Mouse (Mus musculus) thymus, adult 2 months (tissue): ENCODE results near the gene Wdr13. TPM values are rescaled to one million over a fixed set of nuclear protein-coding genes. Genes with fewer than 3 reads are reported as not detected.

Experiments used
- DNase-seq: peaks from one replicate; pipeline ENCODE4 v3.0.0; 2021
- H3K27ac ChIP-seq: fragments of 200-500 bp; 2 replicates; pipeline ENCODE4 v1.5.1; 2012; ENCODE audit warnings: low read length, control low read depth; ENCODE audit not compliant: control insufficient read depth, insufficient read depth
- H3K27me3 ChIP-seq: fragments of 200-500 bp; 2 replicates; pipeline ENCODE4 v1.6.1; 2012; ENCODE audit warnings: mild to moderate bottlenecking, low read length, moderate library complexity, mixed read lengths; ENCODE audit not compliant: control insufficient read depth, insufficient read depth
- H3K36me3 ChIP-seq: fragments of 200-500 bp; 2 replicates; pipeline ENCODE4 v1.6.1; 2012; ENCODE audit warnings: mild to moderate bottlenecking, low read length, moderate library complexity; ENCODE audit not compliant: control insufficient read depth, insufficient read depth
- H3K4me1 ChIP-seq: fragments of 200-500 bp; replicated peaks from 2 replicates; pipeline ENCODE4 v1.6.1; 2012; ENCODE audit warnings: low read length; ENCODE audit not compliant: control insufficient read depth, insufficient read depth
- H3K4me3 ChIP-seq: fragments of 200-500 bp; 2 replicates; pipeline ENCODE4 v1.5.1; 2012; ENCODE audit warnings: mild to moderate bottlenecking, low read length, control low read depth, moderate library complexity; ENCODE audit not compliant: control insufficient read depth, insufficient read depth
- CTCF ChIP-seq: fragments of 200-500 bp; IDR thresholded peaks from 2 replicates; pipeline ENCODE4 v1.5.1; 2012; ENCODE audit warnings: mild to moderate bottlenecking, control low read depth, low read length, moderate library complexity, borderline replicate concordance; ENCODE audit not compliant: control insufficient read depth, poor library complexity, insufficient read depth; ENCODE audit errors: extremely low read depth
- POLR2A ChIP-seq: fragments of 200-500 bp; IDR thresholded peaks from 2 replicates; pipeline ENCODE4 v1.6.1; 2012; ENCODE audit warnings: mild to moderate bottlenecking, low read length, control low read depth, moderate library complexity; ENCODE audit not compliant: control insufficient read depth, poor library complexity, insufficient read depth; ENCODE audit errors: extremely low read depth
- WGBS: fragments of 180-500 bp; shearing (Covaris S2); methylation state at CpG from one replicate; pipeline ENCODE4 v1.1.7; 2018; 5-methylcytosine and 5-hydroxymethylcytosine counted together
- polyA plus RNA-seq: library from polyadenylated mRNA; depleted of rRNA; stranded (reverse); fragments of >200 nt; gene quantifications from 2 replicates; pipeline ENCODE4 v1.2.3, GENCODE M21; 2012; rRNA removed

Wdr13 gene
- 128 and 141 TPM in 2 replicates for polyA plus RNA-seq

DNA sequence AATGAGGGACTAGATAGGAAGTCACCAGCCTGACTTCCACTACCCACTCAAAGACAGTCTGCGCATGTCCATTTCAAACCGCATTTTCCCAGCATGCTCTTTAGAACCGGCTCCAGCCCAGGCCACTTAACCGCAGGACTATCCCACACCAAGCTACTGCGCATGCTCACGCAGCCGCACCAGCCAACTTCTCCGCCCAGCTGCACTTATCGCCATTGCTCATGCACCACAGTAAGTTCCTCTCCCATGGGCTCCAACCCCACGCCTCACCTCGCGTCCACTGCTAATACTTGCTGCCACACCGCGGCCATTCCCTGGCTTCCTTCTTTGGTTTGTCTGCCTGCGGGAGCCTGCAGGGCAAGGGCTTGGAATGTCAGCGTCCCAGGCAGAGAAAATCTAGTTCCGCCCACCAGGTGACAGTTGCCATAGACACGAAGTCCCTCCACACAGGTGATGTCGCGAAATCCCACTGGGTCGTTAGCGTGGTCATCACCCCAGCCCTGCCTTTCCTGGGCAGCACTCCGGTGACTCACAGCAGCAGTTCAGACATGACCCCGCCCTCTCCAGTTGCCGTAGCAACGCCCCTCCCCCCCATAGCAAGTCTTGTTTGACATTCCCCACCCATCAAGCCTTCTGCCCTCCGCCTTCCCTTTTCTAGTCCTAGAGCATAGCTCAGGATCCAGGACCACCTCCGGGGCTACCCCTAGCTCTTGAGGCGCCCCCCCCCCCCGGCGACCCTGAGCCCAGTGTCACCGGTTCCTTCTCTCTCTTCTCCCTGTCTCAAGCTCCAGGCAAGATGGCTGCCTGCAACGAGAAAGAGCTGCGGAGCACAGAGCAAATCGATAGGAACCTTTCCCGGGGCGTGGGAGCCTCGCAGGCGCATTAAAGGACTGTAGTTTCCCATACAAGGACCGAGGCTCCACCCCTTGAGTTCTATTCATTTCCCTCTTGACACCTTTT, at the start of gene Wdr13:
Gene Wdr13, minus strand, starts transcription at position 876 of the 960 bp plus-strand sequence.
- TF ChIP-seq CTCF (no peak), POLR2A (peak; percentile 45; the same call in 1 of the 2 replicates)
- DNase-seq: peak; percentile 79
- Histone ChIP-seq H3K27ac (peak within 1 kb of the TSS; percentile 89), H3K27me3 (no peaks in the 10 kb centered on the region), H3K36me3 (no peaks in the 10 kb centered on the region), H3K4me1 (peaks cover 5% of the 10 kb centered on the region), H3K4me3 (peak within 1 kb of the TSS; percentile 97)
- WGBS: 1% methylated on average over 38 of the region's 40 CpGs

DNA sequence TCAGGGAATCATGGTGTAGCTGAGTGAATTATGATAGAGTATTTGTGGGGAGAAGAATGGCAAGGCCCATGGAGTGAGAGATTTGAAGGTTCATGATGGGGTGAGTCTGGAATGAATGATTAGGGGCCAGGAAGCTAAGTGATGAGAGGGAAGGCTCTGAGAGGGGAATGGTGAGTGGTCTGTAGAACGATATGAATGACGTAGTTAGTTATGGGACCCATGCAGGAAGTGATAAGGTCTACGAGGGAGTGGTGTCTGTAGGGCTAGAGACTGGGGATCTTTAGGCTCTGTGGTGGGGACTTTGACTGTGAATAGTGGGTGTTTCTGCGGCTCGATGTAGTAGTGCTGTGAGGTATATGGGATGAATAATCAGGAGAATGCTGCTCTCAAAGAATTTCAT, 47.0 kb upstream of the Wdr13 start:
- no peak overlapping the region for H3K4me3 ChIP-seq
- H3K36me3 ChIP-seq: no peaks in the 10 kb centered on the region
- 89% methylated on average over 5 of the region's 5 CpGs for WGBS
- no peak overlapping the region for H3K27ac ChIP-seq
- DNase-seq: no peak
- no peak for TF ChIP-seq CTCF
- no peak for TF ChIP-seq POLR2A
- H3K4me1 ChIP-seq: no peaks in the 10 kb centered on the region
- H3K27me3 ChIP-seq: no peaks in the 10 kb centered on the region

DNA sequence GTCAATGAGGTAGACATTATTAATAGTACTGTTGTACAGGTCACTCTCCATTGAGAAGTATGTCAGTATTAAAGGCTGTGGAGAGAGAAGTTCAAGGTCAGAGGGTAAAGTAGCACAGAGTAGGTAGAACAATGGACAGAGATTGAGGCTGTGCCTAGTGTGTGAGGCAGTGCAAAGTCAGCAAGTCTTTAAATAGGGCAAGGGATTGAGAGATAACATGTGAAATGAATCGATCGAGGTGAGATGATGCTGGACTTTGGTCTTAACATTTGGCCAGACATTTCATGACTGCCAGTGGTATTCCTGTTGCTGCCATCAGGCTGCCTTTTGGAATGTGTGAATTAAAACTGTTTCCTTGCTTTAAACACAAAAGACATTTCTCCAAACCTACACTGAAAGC, 46.2 kb upstream of the Wdr13 start:
- DNase-seq: no peak
- H3K4me3 ChIP-seq: no peak overlapping the region
- H3K4me1 ChIP-seq: no peaks in the 10 kb centered on the region
- 100% methylated on average over 2 of the region's 2 CpGs for WGBS
- no peak overlapping the region for H3K27ac ChIP-seq
- H3K36me3 ChIP-seq: no peaks in the 10 kb centered on the region
- no peaks in the 10 kb centered on the region for H3K27me3 ChIP-seq
- no peak for TF ChIP-seq CTCF
- no peak for TF ChIP-seq POLR2A

DNA sequence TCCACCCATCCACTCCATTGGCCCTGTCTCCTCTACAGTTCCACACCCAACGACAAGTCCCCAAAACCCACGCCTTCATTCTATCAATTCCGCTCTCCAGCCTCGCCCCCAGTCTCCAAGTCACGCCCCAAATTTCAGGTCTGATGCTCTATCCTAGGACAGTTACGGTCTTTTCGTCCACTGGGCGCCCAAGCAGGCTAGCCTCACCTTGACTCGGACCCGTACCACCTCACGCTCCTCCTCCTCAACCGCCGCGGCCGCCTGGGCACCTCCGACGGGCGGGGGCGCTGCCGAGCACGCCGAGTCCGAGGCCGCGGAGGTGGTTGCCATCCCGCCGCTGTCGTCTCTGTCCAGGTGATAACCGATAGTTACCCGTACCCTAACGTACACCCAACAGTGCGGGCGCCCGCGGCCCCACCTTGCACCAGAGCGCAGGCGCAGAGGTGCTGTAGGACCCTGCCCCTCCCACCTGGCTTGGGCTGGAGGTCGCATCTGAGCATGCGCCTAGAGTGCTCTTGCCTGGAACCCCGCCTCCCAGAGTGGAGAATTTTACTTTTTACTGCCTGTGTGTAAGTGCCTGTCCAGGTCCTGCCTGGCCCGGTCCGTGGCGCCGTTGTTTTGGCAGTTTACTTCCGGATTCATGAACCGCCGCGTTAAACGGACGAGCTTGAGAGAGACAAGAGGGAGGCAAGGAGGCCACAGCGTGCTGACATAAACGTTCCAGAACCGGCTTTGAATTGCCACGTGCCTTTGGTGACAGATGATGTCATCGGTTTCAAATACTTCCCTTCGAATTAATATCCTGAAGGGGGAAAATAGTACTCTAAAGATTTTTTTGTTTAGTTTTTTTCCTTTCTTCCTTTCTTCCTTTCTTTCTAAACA, 43.1 kb upstream of the Wdr13 start, which contains the start of gene Tbc1d25:
Gene Tbc1d25, minus strand, starts transcription at position 678 of the 882 bp plus-strand sequence.
- Histone ChIP-seq H3K27ac (no peak within 1 kb of the TSS), H3K36me3 (no peaks in the 10 kb centered on the region), H3K4me1 (no peaks in the 10 kb centered on the region), H3K4me3 (peak within 1 kb of the TSS; percentile 95), H3K27me3 (no peaks in the 10 kb centered on the region)
- DNase-seq: peak; percentile 83
- TF ChIP-seq CTCF (0 out of 2 replicates have a peak, but pooled peaks have one; percentile 32), POLR2A (no peak)
- 1% methylated on average over 56 of the region's 56 CpGs for WGBS

DNA sequence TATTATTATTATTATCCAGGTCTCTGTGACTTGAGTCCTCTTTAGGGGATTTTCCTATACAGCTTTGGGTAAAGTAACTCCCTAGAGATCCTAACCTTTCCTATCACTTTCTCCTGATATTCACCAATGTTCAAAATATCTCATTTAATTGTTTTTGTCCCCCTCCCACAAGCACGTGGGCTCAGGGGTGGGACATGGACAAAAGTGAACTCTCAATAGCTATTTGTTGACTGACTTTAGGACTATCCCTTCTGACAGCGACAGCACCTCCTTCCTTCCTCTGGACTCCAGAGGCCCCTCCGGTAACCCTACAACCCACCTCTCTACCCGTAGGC, 42.4 kb upstream of the Wdr13 start:
- no peak overlapping the region for H3K27ac ChIP-seq

More for the DNA sequence above, 42.4 kb upstream of the Wdr13 start:
- Histone ChIP-seq H3K27me3 (no peaks in the 10 kb centered on the region), H3K36me3 (no peaks in the 10 kb centered on the region), H3K4me3 (peak overlapping the region; percentile 95), H3K4me1 (no peaks in the 10 kb centered on the region)
- 0% methylated on average over 4 of the region's 4 CpGs for WGBS
- TF ChIP-seq POLR2A (no peak), CTCF (no peak)
- DNase-seq: no peak
